Mouse (Mus musculus): ENCODE data around the gene Vat1. TPM values are rescaled to one million over a fixed set of nuclear protein-coding genes. Genes with fewer than 3 reads are reported as not detected.
"Not testable (repeated sequence)": the region's sequence is repeated elsewhere in the genome, so short reads cannot be mapped to it uniquely, and the experiment has no call there.

The Vat1 gene
- polyA plus RNA-seq, 1 experiment from 2014 or later = 31.6 TPM

- H3K4me2 ChIP-seq (ENCODE audit: low read length) = no peak overlapping the region
- ATAC-seq (ENCODE audit: insufficient number of reproducible peaks, insufficient read depth, low FRiP score, low read depth) = no peak
- H3K9ac ChIP-seq (ENCODE audit: low read length) = no peak overlapping the region
- 75% methylated on average over 12 of the region's 12 CpGs for WGBS
- H3K27ac ChIP-seq (replicated peaks in 1 of 2; ENCODE audit: control insufficient read depth in 1 of 2, insufficient read depth in 1 of 2, low read depth in 2 of 2, low read length in 2 of 2) = no peak overlapping the region
- no peak overlapping the region for H3K4me3 ChIP-seq (ENCODE audit: control insufficient read depth in 1 of 2, insufficient read depth in 1 of 2, low read depth in 1 of 2, low read length in 2 of 2)
- no peaks in the 10 kb centered on the region for H3K27me3 ChIP-seq (ENCODE audit: control insufficient read depth, insufficient read depth, low read length)
- peaks cover 64% of the 10 kb centered on the region for H3K36me3 ChIP-seq (ENCODE audit: control insufficient read depth, insufficient read depth, low read length)
- H3K9me3 ChIP-seq (ENCODE audit: control insufficient read depth, low read length) = no peaks in the 10 kb centered on the region
- H3K4me1 ChIP-seq (ENCODE audit: control insufficient read depth in 2 of 2, insufficient read depth in 2 of 2, low read length in 2 of 2) = peaks cover 4 to 8% of the 10 kb centered on the region in 2 experiments; a peak in 3 of 4 replicates
These were observed 7.8 kb downstream of the Vat1 start for GRCm38 (mm10) chr11:101458217-101458616.

- peaks cover 2% of the 10 kb centered on the region in 2 experiments; a peak in 3 of 4 replicates for H3K4me1 ChIP-seq (ENCODE audit: control insufficient read depth in 2 of 2, insufficient read depth in 2 of 2, low read length in 2 of 2)
- no peak overlapping the region for H3K27ac ChIP-seq (replicated peaks in 1 of 2; ENCODE audit: control insufficient read depth in 1 of 2, insufficient read depth in 1 of 2, low read depth in 2 of 2, low read length in 2 of 2)
- H3K9me3 ChIP-seq (ENCODE audit: control insufficient read depth, low read length) = no peaks in the 10 kb centered on the region
- 88% methylated on average over 9 of the region's 9 CpGs for WGBS
- H3K36me3 ChIP-seq (ENCODE audit: control insufficient read depth, insufficient read depth, low read length) = peaks cover 62% of the 10 kb centered on the region
- H3K9ac ChIP-seq (ENCODE audit: low read length) = no peak overlapping the region
- H3K27me3 ChIP-seq (ENCODE audit: control insufficient read depth, insufficient read depth, low read length) = no peaks in the 10 kb centered on the region
- H3K4me3 ChIP-seq (ENCODE audit: control insufficient read depth in 1 of 2, insufficient read depth in 1 of 2, low read depth in 1 of 2, low read length in 2 of 2) = no peak overlapping the region
- ATAC-seq (ENCODE audit: insufficient number of reproducible peaks, insufficient read depth, low FRiP score, low read depth) = no peak
- H3K4me2 ChIP-seq (ENCODE audit: low read length) = no peak overlapping the region
These were observed 8.4 kb downstream of the Vat1 start for GRCm38 (mm10) chr11:101457631-101458030.

- Histone ChIP-seq H3K4me3 (ENCODE audit: control insufficient read depth in 1 of 2, insufficient read depth in 1 of 2, low read depth in 1 of 2, low read length in 2 of 2) (no peak overlapping the region), H3K36me3 (ENCODE audit: control insufficient read depth, insufficient read depth, low read length) (peaks cover 42% of the 10 kb centered on the region), H3K27me3 (ENCODE audit: control insufficient read depth, insufficient read depth, low read length) (no peaks in the 10 kb centered on the region), H3K4me1 (ENCODE audit: control insufficient read depth in 2 of 2, insufficient read depth in 2 of 2, low read length in 2 of 2) (no peaks in the 10 kb centered on the region), H3K27ac (replicated peaks in 1 of 2; ENCODE audit: control insufficient read depth in 1 of 2, insufficient read depth in 1 of 2, low read depth in 2 of 2, low read length in 2 of 2) (no peak overlapping the region), H3K9me3 (ENCODE audit: control insufficient read depth, low read length) (no peaks in the 10 kb centered on the region), H3K4me2 (ENCODE audit: low read length) (no peak overlapping the region), H3K9ac (ENCODE audit: low read length) (no peak overlapping the region)
- WGBS = 84% methylated on average over 7 of the region's 7 CpGs
- ATAC-seq (ENCODE audit: insufficient number of reproducible peaks, insufficient read depth, low FRiP score, low read depth) = no peak
These were observed 10.4 kb downstream of the Vat1 start for GRCm38 (mm10) chr11:101455627-101456026.

- WGBS = 78% methylated on average over 6 of the region's 6 CpGs
- Histone ChIP-seq H3K4me1 (ENCODE audit: control insufficient read depth in 2 of 2, insufficient read depth in 2 of 2, low read length in 2 of 2) (no peaks in the 10 kb centered on the region), H3K4me2 (ENCODE audit: low read length) (no peak overlapping the region), H3K9me3 (ENCODE audit: control insufficient read depth, low read length) (no peaks in the 10 kb centered on the region), H3K4me3 (ENCODE audit: control insufficient read depth in 1 of 2, insufficient read depth in 1 of 2, low read depth in 1 of 2, low read length in 2 of 2) (no peak overlapping the region), H3K27me3 (ENCODE audit: control insufficient read depth, insufficient read depth, low read length) (no peaks in the 10 kb centered on the region), H3K27ac (replicated peaks in 1 of 2; ENCODE audit: control insufficient read depth in 1 of 2, insufficient read depth in 1 of 2, low read depth in 2 of 2, low read length in 2 of 2) (no peak overlapping the region), H3K36me3 (ENCODE audit: control insufficient read depth, insufficient read depth, low read length) (peaks cover 33% of the 10 kb centered on the region), H3K9ac (ENCODE audit: low read length) (no peak overlapping the region)
- no peak for ATAC-seq (ENCODE audit: insufficient number of reproducible peaks, insufficient read depth, low FRiP score, low read depth)
These were observed 11.3 kb downstream of the Vat1 start for GRCm38 (mm10) chr11:101454702-101455101.

- Histone ChIP-seq H3K27me3 (ENCODE audit: control insufficient read depth, insufficient read depth, low read length) (no peaks in the 10 kb centered on the region), H3K4me3 (ENCODE audit: control insufficient read depth in 1 of 2, insufficient read depth in 1 of 2, low read depth in 1 of 2, low read length in 2 of 2) (no peak overlapping the region), H3K9ac (ENCODE audit: low read length) (no peak overlapping the region), H3K36me3 (ENCODE audit: control insufficient read depth, insufficient read depth, low read length) (peaks cover 8% of the 10 kb centered on the region), H3K4me2 (ENCODE audit: low read length) (no peak overlapping the region), H3K4me1 (ENCODE audit: control insufficient read depth in 2 of 2, insufficient read depth in 2 of 2, low read length in 2 of 2) (peaks cover 0 to 11% of the 10 kb centered on the region in 2 experiments; a peak in 1 of 4 replicates), H3K27ac (replicated peaks in 1 of 2; ENCODE audit: control insufficient read depth in 1 of 2, insufficient read depth in 1 of 2, low read depth in 2 of 2, low read length in 2 of 2) (no peak overlapping the region), H3K9me3 (ENCODE audit: control insufficient read depth, low read length) (no peaks in the 10 kb centered on the region)
- WGBS = 58% methylated on average over 10 of the region's 10 CpGs
- ATAC-seq (ENCODE audit: insufficient number of reproducible peaks, insufficient read depth, low FRiP score, low read depth) = no peak
These were observed 13.8 kb downstream of the Vat1 start for GRCm38 (mm10) chr11:101452093-101452774.

- H3K9me3 ChIP-seq (ENCODE audit: control insufficient read depth, low read length) = no peaks in the 10 kb centered on the region
- H3K9ac ChIP-seq (ENCODE audit: low read length) = no peak overlapping the region
- ATAC-seq (ENCODE audit: insufficient number of reproducible peaks, insufficient read depth, low FRiP score, low read depth) = no peak
- no peak overlapping the region for H3K4me3 ChIP-seq (ENCODE audit: control insufficient read depth in 1 of 2, insufficient read depth in 1 of 2, low read depth in 1 of 2, low read length in 2 of 2)
- H3K27ac ChIP-seq (replicated peaks in 1 of 2; ENCODE audit: control insufficient read depth in 1 of 2, insufficient read depth in 1 of 2, low read depth in 2 of 2, low read length in 2 of 2) = no peak overlapping the region
- peaks cover 1% of the 10 kb centered on the region for H3K36me3 ChIP-seq (ENCODE audit: control insufficient read depth, insufficient read depth, low read length)
- 88% methylated on average over 10 of the region's 10 CpGs for WGBS
- peaks cover 0 to 11% of the 10 kb centered on the region in 2 experiments; a peak in 1 of 4 replicates for H3K4me1 ChIP-seq (ENCODE audit: control insufficient read depth in 2 of 2, insufficient read depth in 2 of 2, low read length in 2 of 2)
- H3K4me2 ChIP-seq (ENCODE audit: low read length) = no peak overlapping the region
- H3K27me3 ChIP-seq (ENCODE audit: control insufficient read depth, insufficient read depth, low read length) = no peaks in the 10 kb centered on the region
These were observed 14.5 kb downstream of the Vat1 start for GRCm38 (mm10) chr11:101451536-101451935.

- whole genome bisulfite sequencing = 82% methylated on average over 3 of the region's 3 CpGs
- H3K4me3 ChIP-seq (ENCODE audit: control insufficient read depth in 1 of 2, insufficient read depth in 1 of 2, low read depth in 1 of 2, low read length in 2 of 2) = no peak overlapping the region
- H3K36me3 ChIP-seq (ENCODE audit: control insufficient read depth, insufficient read depth, low read length) = peaks cover 6% of the 10 kb centered on the region
- no peaks in the 10 kb centered on the region for H3K9me3 ChIP-seq (ENCODE audit: control insufficient read depth, low read length)
- peaks cover 0 to 11% of the 10 kb centered on the region in 2 experiments; a peak in 1 of 4 replicates for H3K4me1 ChIP-seq (ENCODE audit: control insufficient read depth in 2 of 2, insufficient read depth in 2 of 2, low read length in 2 of 2)
- H3K9ac ChIP-seq (ENCODE audit: low read length) = no peak overlapping the region
- H3K27ac ChIP-seq (replicated peaks in 1 of 2; ENCODE audit: control insufficient read depth in 1 of 2, insufficient read depth in 1 of 2, low read depth in 2 of 2, low read length in 2 of 2) = no peak overlapping the region
- H3K4me2 ChIP-seq (ENCODE audit: low read length) = no peak overlapping the region
- H3K27me3 ChIP-seq (ENCODE audit: control insufficient read depth, insufficient read depth, low read length) = no peaks in the 10 kb centered on the region
- ATAC-seq (ENCODE audit: insufficient number of reproducible peaks, insufficient read depth, low FRiP score, low read depth) = no peak
These were observed 15.6 kb downstream of the Vat1 start for GRCm38 (mm10) chr11:101450394-101450793.

- 77% methylated on average over 4 of the region's 4 CpGs for WGBS
- Histone ChIP-seq H3K4me1 (ENCODE audit: control insufficient read depth in 2 of 2, insufficient read depth in 2 of 2, low read length in 2 of 2) (peaks cover 0 to 14% of the 10 kb centered on the region in 2 experiments; a peak in 2 of 4 replicates), H3K36me3 (ENCODE audit: control insufficient read depth, insufficient read depth, low read length) (peaks cover 14% of the 10 kb centered on the region)
- not testable (repeated sequence) for H3K27me3 ChIP-seq (ENCODE audit: control insufficient read depth, insufficient read depth, low read length); H3K9me3 ChIP-seq (ENCODE audit: control insufficient read depth, low read length); ATAC-seq (ENCODE audit: insufficient number of reproducible peaks, insufficient read depth, low FRiP score, low read depth); H3K4me2 ChIP-seq (ENCODE audit: low read length); H3K9ac ChIP-seq (ENCODE audit: low read length); H3K27ac ChIP-seq (replicated peaks in 1 of 2; ENCODE audit: control insufficient read depth in 1 of 2, insufficient read depth in 1 of 2, low read depth in 2 of 2, low read length in 2 of 2); H3K4me3 ChIP-seq (ENCODE audit: control insufficient read depth in 1 of 2, insufficient read depth in 1 of 2, low read depth in 1 of 2, low read length in 2 of 2)
These were observed 16.4 kb downstream of the Vat1 start for GRCm38 (mm10) chr11:101449596-101449995.
